Mouse (Mus musculus): ENCODE measurements around the gene Tppp. TPM values are rescaled to one million over a fixed set of nuclear protein-coding genes. Genes with fewer than 3 reads are reported as not detected.

Gene Tppp
- polyA plus RNA-seq, 1 experiment, result 0.51 TPM

DNA sequence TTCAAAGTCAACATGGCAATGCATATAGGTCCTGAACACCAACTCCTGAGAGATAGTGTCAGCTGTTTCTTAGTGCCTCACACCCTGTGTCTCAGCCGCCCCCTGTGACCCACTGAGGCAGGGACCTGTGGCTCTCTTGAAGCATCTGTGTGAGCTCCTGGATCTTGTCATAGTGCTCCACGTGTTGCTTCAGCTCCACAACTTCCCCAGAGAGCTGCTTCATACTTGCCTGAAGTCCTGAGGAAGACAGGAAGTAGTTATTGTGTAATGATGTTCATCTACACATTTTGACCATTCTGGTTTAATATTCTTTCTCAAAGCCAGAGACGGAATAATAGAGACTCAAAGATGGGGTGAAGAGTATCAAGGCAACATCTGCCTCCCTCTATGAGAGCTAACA lies 30.7 kb downstream of the Tppp start:
- Histone ChIP-seq H3K27me3 (ENCODE audit: control insufficient read depth, insufficient read depth, low read length, poor library complexity, severe bottlenecking) (no peaks in the 10 kb centered on the region), H3K36me3 (ENCODE audit: control insufficient read depth, insufficient read depth, low read length, poor library complexity, severe bottlenecking) (peaks cover 9% of the 10 kb centered on the region), H3K4me3 (ENCODE audit: low read depth, low read length) (no peak overlapping the region), H3K4me1 (ENCODE audit: control insufficient read depth, insufficient read depth, low read length) (no peaks in the 10 kb centered on the region), H3K9me3 (replicated peaks; ENCODE audit: control insufficient read depth, insufficient read depth, low read length, poor library complexity, severe bottlenecking) (no peaks in the 10 kb centered on the region), H3K9ac (ENCODE audit: low read depth, poor library complexity, severe bottlenecking) (no peak overlapping the region), H3K27ac (ENCODE audit: insufficient read depth, low read length) (no peak overlapping the region)
- TF ChIP-seq EP300 (IDR thresholded peaks at IDR 0.05; ENCODE audit: insufficient read depth, low read depth, low read length), result no peak
- TF ChIP-seq POLR2A (IDR thresholded peaks at IDR 0.05; ENCODE audit: insufficient read depth, low read length), result no peak
- no peak for TF ChIP-seq CTCF (IDR thresholded peaks at IDR 0.05; ENCODE audit: low read depth, low read length)

DNA sequence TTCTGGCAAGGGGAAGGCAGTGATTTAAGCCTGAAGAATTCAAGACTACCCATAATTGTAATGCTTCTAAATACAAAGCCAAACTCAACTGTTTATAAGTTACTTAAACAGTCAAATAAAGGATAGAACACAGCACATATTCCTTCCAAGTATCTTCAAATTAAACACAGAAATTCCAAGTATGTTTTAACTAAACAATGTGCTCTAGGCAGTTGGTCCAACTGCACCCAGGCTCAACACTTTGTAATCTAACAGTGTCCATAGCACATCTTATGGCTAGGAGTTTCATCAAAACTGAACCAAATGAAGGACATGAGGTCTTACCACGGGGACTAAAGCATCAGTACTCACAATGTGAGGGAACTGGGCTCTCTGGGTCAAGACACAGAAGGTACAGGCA lies 47.0 kb downstream of the Tppp start:
- Histone ChIP-seq H3K27ac (ENCODE audit: insufficient read depth, low read length) (no peak overlapping the region), H3K27me3 (ENCODE audit: control insufficient read depth, insufficient read depth, low read length, poor library complexity, severe bottlenecking) (no peaks in the 10 kb centered on the region), H3K4me1 (ENCODE audit: control insufficient read depth, insufficient read depth, low read length) (no peaks in the 10 kb centered on the region), H3K9me3 (replicated peaks; ENCODE audit: control insufficient read depth, insufficient read depth, low read length, poor library complexity, severe bottlenecking) (no peaks in the 10 kb centered on the region), H3K4me3 (ENCODE audit: low read depth, low read length) (no peak overlapping the region), H3K36me3 (ENCODE audit: control insufficient read depth, insufficient read depth, low read length, poor library complexity, severe bottlenecking) (no peaks in the 10 kb centered on the region; the same call in 1 of the 2 replicates), H3K9ac (ENCODE audit: low read depth, poor library complexity, severe bottlenecking) (no peak overlapping the region)
- TF ChIP-seq EP300 (IDR thresholded peaks at IDR 0.05; ENCODE audit: insufficient read depth, low read depth, low read length), result no peak

GRCm38 (mm10) chr13:74058081-74058480 lies 48.9 kb downstream of the Tppp start:
- Histone ChIP-seq H3K9ac (ENCODE audit: low read depth, poor library complexity, severe bottlenecking) (no peak overlapping the region), H3K9me3 (replicated peaks; ENCODE audit: control insufficient read depth, insufficient read depth, low read length, poor library complexity, severe bottlenecking) (no peaks in the 10 kb centered on the region), H3K27me3 (ENCODE audit: control insufficient read depth, insufficient read depth, low read length, poor library complexity, severe bottlenecking) (no peaks in the 10 kb centered on the region), H3K4me1 (ENCODE audit: control insufficient read depth, insufficient read depth, low read length) (no peaks in the 10 kb centered on the region), H3K27ac (ENCODE audit: insufficient read depth, low read length) (no peak overlapping the region), H3K36me3 (ENCODE audit: control insufficient read depth, insufficient read depth, low read length, poor library complexity, severe bottlenecking) (no peaks in the 10 kb centered on the region; the same call in 1 of the 2 replicates), H3K4me3 (ENCODE audit: low read depth, low read length) (no peak overlapping the region)
- TF ChIP-seq EP300 (IDR thresholded peaks at IDR 0.05; ENCODE audit: insufficient read depth, low read depth, low read length), result no peak
- TF ChIP-seq CTCF (IDR thresholded peaks at IDR 0.05; ENCODE audit: low read depth, low read length), result no peak
- TF ChIP-seq POLR2A (IDR thresholded peaks at IDR 0.05; ENCODE audit: insufficient read depth, low read length), result no peak

DNA sequence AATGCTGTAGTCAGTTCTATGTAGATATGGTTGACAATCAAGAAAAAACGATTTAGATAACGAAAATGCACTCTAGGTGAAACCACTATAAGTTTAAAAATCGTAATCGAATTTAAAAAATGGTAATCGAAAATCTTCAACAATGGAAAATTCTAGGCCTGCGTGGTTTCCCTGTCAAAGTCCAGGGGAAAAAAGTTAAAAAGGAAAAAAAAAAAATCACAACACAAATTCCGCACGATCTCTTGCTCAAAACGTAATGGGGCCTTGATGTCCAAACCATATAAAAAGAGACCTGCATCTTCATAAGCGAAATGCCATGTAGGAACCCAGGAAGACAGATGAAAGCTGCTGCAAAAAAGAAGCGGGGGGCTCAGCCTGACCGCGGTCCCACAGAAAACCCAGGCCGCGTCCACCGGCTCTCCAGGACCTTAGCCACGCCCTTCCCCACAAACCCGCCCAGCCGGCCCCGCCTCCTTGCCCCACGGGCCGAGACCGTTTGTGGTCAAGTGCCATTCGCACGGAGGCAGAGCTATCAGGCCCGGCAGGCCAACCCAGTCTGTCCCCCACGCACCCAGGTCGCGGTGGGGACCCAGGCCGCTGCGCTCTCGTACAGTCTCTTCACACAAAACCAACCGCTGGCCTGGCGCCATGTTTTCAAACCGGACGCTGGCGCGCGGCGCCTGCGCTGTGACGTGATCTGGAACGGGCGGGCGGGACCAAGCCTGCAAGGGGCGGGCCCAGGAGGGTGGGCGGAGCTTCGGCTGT lies 52.6 kb downstream of the Tppp start, which contains the start of gene Cep72:
Cep72 (minus strand) TSS at position 687 of the 765 bp plus-strand sequence.
- no peaks in the 10 kb centered on the region for H3K4me1 ChIP-seq (ENCODE audit: control insufficient read depth, insufficient read depth, low read length)
- no peaks in the 10 kb centered on the region for H3K27me3 ChIP-seq (ENCODE audit: control insufficient read depth, insufficient read depth, low read length, poor library complexity, severe bottlenecking)
- H3K27ac ChIP-seq (ENCODE audit: insufficient read depth, low read length), result no peak within 1 kb of the TSS
- no peaks in the 10 kb centered on the region; the same call in 1 of the 2 replicates for H3K36me3 ChIP-seq (ENCODE audit: control insufficient read depth, insufficient read depth, low read length, poor library complexity, severe bottlenecking)
- TF ChIP-seq EP300 (IDR thresholded peaks at IDR 0.05; ENCODE audit: insufficient read depth, low read depth, low read length) (no peak), CTCF (IDR thresholded peaks at IDR 0.05; ENCODE audit: low read depth, low read length) (no peak), POLR2A (IDR thresholded peaks at IDR 0.05; ENCODE audit: insufficient read depth, low read length) (no peak)
- H3K4me3 ChIP-seq (ENCODE audit: low read depth, low read length), result peak within 1 kb of the TSS; percentile 82
- H3K9me3 ChIP-seq (replicated peaks; ENCODE audit: control insufficient read depth, insufficient read depth, low read length, poor library complexity, severe bottlenecking), result no peaks in the 10 kb centered on the region
- H3K9ac ChIP-seq (ENCODE audit: low read depth, poor library complexity, severe bottlenecking), result peak within 1 kb of the TSS; percentile 67

- peak overlapping the region; percentile 67; the same call in 1 of the 2 replicates for H3K9ac ChIP-seq (ENCODE audit: low read depth, poor library complexity, severe bottlenecking)
- no peak overlapping the region for H3K27ac ChIP-seq (ENCODE audit: insufficient read depth, low read length)
- H3K4me3 ChIP-seq (ENCODE audit: low read depth, low read length), result peak overlapping the region; percentile 11
- no peak for TF ChIP-seq EP300 (IDR thresholded peaks at IDR 0.05; ENCODE audit: insufficient read depth, low read depth, low read length)
- TF ChIP-seq CTCF (IDR thresholded peaks at IDR 0.05; ENCODE audit: low read depth, low read length), result no peak
- no peak for TF ChIP-seq POLR2A (IDR thresholded peaks at IDR 0.05; ENCODE audit: insufficient read depth, low read length)
- no peaks in the 10 kb centered on the region for H3K4me1 ChIP-seq (ENCODE audit: control insufficient read depth, insufficient read depth, low read length)
- H3K9me3 ChIP-seq (replicated peaks; ENCODE audit: control insufficient read depth, insufficient read depth, low read length, poor library complexity, severe bottlenecking), result no peaks in the 10 kb centered on the region
- H3K27me3 ChIP-seq (ENCODE audit: control insufficient read depth, insufficient read depth, low read length, poor library complexity, severe bottlenecking), result no peaks in the 10 kb centered on the region
- no peaks in the 10 kb centered on the region for H3K36me3 ChIP-seq (ENCODE audit: control insufficient read depth, insufficient read depth, low read length, poor library complexity, severe bottlenecking)
Measured at GRCm38 (mm10) chr13:74062378-74063128, 53.3 kb downstream of the Tppp start.
